Mouse (Mus musculus) midbrain, embryonic 13.5 days (tissue): ENCODE measurements around the gene Srpk1. TPM values are rescaled to one million over a fixed set of nuclear protein-coding genes. Genes with fewer than 3 reads are reported as not detected.
A peak's percentile ranks its signal among the peaks of the same experiment; 100 is the strongest.

Source experiments
- ATAC-seq: fragments of 200-750 bp; cut with Nextera tagmentation; 2 replicates; pipeline ENCODE4 v1.8.0; 2017; ENCODE audit warnings: mild to moderate bottlenecking, moderate TSS enrichment, moderate library complexity
- H3K27ac ChIP-seq: fragments of 300-500 bp; sonication (generic); 2 replicates; pipeline ENCODE4 v1.5.1; 2015; ENCODE audit warnings: inconsistent platforms, mild to moderate bottlenecking, moderate library complexity
- H3K27me3 ChIP-seq: fragments of 300-500 bp; sonication (generic); 2 replicates; pipeline ENCODE4 v1.6.1; 2015; ENCODE audit warnings: mild to moderate bottlenecking, inconsistent platforms
- H3K36me3 ChIP-seq: fragments of 300-500 bp; sonication (generic); 2 replicates; pipeline ENCODE4 v1.6.1; 2015; ENCODE audit warnings: mild to moderate bottlenecking, inconsistent platforms
- H3K4me1 ChIP-seq: fragments of 300-500 bp; sonication (generic); replicated peaks from 2 replicates; pipeline ENCODE4 v1.6.1; 2015; ENCODE audit warnings: inconsistent platforms
- H3K4me2 ChIP-seq: fragments of 300-500 bp; sonication (generic); replicated peaks from 2 replicates; pipeline ENCODE4 v1.6.1; 2015; ENCODE audit warnings: moderate library complexity, mild to moderate bottlenecking, inconsistent platforms
- H3K4me3 ChIP-seq: fragments of 300-500 bp; sonication (generic); replicated peaks from 2 replicates; pipeline ENCODE4 v1.5.1; 2015; ENCODE audit warnings: mild to moderate bottlenecking, inconsistent platforms
- H3K9ac ChIP-seq: fragments of 300-500 bp; sonication (generic); replicated peaks from 2 replicates; pipeline ENCODE4 v1.6.1; 2015; ENCODE audit warnings: mild to moderate bottlenecking, inconsistent platforms
- H3K9me3 ChIP-seq: fragments of 300-500 bp; sonication (generic); 2 replicates; pipeline ENCODE4 v1.6.1; 2016; ENCODE audit warnings: mild to moderate bottlenecking, inconsistent platforms
- WGBS: fragments of 180-500 bp; shearing (Covaris S2); methylation state at CpG from one replicate; pipeline ENCODE4 v1.1.7; 2015; 5-methylcytosine and 5-hydroxymethylcytosine counted together
- polyA plus RNA-seq: library from polyadenylated mRNA; unstranded; fragments of >200 nt; fragmentation: Nextera tagmentation; extraction: Ambion mirVana; gene quantifications from 2 replicates; pipeline ENCODE4 v1.2.1, GENCODE M21; 2015

Srpk1 gene
- polyA plus RNA-seq, 1 experiment from 2014 or later = 110 TPM

DNA sequence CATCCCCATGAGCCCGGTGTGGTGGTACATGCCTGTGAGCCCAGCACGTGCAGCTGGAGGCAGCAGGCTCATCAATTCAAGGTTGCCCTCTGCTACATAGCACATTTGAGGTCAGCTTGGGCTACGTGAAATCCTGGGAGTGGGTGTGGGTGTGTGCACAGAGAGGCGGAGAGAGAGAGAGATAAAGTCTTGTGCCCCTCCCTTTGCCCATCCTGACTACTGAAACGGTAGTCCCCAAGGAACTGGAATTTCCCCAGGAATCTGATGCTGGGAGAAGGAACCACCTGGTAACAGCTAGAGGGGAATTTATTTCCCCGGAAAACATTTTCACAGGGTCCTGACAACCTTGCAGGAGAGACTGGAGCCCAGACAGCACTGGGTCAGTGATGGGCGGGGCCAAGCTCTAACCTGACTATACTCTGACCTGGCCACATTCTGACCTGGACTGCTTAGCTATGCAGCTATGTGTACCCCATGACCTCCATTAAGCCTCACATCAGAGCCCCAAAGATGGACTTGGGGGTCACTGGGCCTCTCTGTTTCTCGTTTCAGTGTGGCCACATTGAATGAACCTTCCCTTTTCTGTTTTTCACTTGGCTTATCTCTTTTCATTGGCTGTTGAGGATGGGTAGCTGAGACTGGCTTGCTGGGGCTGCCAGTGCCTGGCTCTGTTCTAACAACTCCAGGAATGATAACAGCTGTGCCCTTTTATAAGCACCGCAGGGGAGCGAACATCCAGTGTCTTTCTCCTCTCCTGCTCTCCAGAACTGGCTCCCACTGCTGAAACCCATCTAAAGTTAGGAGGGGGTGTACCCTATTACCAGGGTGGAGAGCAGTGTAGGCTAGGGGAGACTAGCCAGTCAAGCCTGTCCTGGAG lies 6.0 kb upstream of the Srpk1 start:
- H3K27ac ChIP-seq = no peak overlapping the region
- H3K9me3 ChIP-seq = no peaks in the 10 kb centered on the region
- H3K4me1 ChIP-seq = no peaks in the 10 kb centered on the region
- 0 out of 2 replicates have a peak overlapping the region, but pooled peaks have one; percentile 1 for H3K9ac ChIP-seq
- H3K27me3 ChIP-seq = no peaks in the 10 kb centered on the region
- ATAC-seq = no peak
- H3K4me3 ChIP-seq = no peak overlapping the region
- no peaks in the 10 kb centered on the region for H3K36me3 ChIP-seq
- WGBS = 70% methylated on average over 10 of the region's 10 CpGs
- H3K4me2 ChIP-seq = no peak overlapping the region

DNA sequence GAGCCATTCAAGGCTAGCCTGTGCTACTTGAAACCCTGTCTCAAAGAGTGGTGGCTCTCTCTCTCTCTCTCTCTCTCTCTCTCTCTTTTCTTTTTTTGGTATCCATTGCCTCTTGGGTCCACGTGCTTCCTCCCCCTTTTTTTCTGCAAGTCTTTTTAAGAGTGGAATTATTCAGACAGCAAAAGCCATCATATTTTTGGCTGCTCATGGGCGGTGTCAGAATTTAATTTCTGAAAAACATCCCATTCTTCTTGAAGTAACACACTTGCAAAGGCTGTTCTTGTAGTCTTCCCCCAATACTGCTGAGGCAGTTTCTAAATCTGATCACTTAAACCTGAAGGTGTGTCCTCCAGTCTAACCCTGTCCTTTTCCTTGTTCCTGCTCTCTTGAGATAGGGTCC lies 4.4 kb upstream of the Srpk1 start:
- Histone ChIP-seq H3K9ac (no peak overlapping the region), H3K4me1 (0 out of 2 replicates have a peak, but pooled peaks cover 3% of the 10 kb centered on the region), H3K27me3 (no peaks in the 10 kb centered on the region), H3K4me2 (no peak overlapping the region), H3K4me3 (no peak overlapping the region), H3K9me3 (no peaks in the 10 kb centered on the region), H3K36me3 (no peaks in the 10 kb centered on the region), H3K27ac (no peak overlapping the region)
- no peak for ATAC-seq
- WGBS = 74% methylated on average over 2 of the region's 2 CpGs

DNA sequence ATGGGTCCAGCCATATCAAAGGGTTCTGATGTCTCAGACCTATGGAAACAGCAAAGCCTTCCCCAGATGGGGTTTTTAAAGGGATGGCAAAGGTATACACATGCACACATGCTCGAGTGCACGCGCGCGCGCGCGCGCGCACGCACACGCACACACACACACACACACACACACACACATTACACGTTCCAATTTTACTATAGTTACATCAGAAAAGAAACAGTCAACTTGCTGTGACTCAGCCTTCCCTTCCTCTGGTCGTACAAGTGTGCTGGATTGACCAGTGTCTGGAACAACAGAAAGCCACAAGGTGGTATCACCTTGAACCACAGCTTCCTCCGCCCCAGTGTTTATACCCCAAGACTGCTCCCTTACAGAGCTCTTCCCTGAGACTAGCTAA lies 2.8 kb upstream of the Srpk1 start:
- no peaks in the 10 kb centered on the region for H3K27me3 ChIP-seq
- no peak overlapping the region for H3K27ac ChIP-seq
- peaks cover 15% of the 10 kb centered on the region for H3K4me1 ChIP-seq
- WGBS = 90% methylated on average over 15 of the region's 15 CpGs
- no peak overlapping the region for H3K4me3 ChIP-seq
- no peaks in the 10 kb centered on the region for H3K36me3 ChIP-seq
- H3K9ac ChIP-seq = no peak overlapping the region
- H3K9me3 ChIP-seq = no peaks in the 10 kb centered on the region
- no peak for ATAC-seq
- H3K4me2 ChIP-seq = no peak overlapping the region

DNA sequence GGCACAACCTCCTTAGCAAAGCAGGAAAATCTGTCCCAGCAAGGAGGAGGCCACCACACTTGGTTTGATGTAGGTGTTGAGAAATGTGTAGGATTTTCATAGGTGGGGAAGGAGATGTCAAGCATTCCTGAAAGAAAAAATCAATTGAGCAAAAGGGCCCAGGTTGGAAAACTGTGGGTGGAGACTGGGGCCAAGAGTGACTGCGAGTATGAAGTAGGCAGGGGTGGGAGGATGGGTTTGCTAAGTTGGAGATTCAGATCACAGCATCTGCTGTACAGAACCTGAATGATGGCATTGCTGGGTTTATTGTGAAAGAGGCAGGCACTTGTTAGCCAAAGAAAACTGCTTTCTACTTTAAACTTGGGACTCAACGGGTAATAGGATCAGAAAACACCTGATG lies 2.3 kb upstream of the Srpk1 start:
- Histone ChIP-seq H3K9me3 (no peaks in the 10 kb centered on the region), H3K4me1 (peaks cover 20% of the 10 kb centered on the region), H3K4me2 (no peak overlapping the region), H3K9ac (no peak overlapping the region), H3K4me3 (no peak overlapping the region), H3K36me3 (peaks cover 4% of the 10 kb centered on the region), H3K27me3 (no peaks in the 10 kb centered on the region), H3K27ac (no peak overlapping the region)
- ATAC-seq = no peak
- WGBS = 88% methylated on average over 2 of the region's 2 CpGs

DNA sequence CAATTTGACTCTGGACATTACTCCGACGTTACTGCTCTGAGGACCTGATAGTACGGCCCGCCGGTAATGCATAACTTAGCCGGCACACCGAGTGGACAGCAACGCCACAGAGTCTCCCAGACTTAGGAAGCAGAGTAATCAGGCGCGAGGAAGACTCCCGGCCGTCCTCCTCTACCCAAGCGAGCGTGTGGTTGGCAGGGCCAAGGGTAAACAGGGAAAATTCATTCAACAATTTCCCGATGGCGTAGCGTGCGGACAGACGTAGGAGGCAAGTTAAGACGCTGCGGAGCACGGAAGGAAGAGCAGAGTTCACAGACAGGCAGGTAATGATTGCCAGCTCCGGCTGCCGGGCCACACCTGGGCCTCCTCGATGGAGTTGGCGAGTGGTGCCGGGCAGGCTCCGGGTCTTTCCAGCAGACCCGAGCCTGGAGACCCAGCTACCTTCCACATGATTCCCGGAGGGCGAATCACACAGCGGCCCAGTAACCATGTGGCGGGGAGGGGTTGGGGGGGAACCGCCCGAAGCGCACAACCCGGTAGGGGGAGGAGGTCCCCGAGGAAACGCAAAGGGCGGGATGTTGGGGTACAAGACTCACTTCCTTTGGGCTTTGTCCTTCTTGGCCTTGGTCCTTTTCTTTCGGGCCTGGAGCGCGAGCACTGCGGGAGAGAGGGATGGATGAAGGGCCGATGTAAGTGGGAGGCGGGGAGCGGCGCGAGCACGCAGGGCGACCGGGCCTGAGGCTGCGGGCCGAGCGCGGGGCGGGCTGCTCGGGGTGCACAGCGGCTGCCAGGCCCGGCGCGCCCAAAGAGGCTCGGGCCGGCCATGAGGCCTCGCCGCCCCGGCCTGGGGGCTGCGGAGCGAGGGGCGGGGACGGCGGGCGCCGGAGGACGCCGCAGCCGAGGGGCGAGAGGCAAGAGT lies 869 bp downstream of the Srpk1 start:
- peak overlapping the region; percentile 99 for H3K9ac ChIP-seq
- under 1% methylated on average over 61 of the region's 78 CpGs for WGBS
- peak; percentile 79 for ATAC-seq
- H3K36me3 ChIP-seq = peaks cover 19% of the 10 kb centered on the region
- H3K9me3 ChIP-seq = no peaks in the 10 kb centered on the region
- no peaks in the 10 kb centered on the region for H3K27me3 ChIP-seq
- H3K27ac ChIP-seq = peak overlapping the region; percentile 93
- H3K4me1 ChIP-seq = peaks cover 39% of the 10 kb centered on the region
- peak overlapping the region; percentile 79 for H3K4me2 ChIP-seq
- H3K4me3 ChIP-seq = peak overlapping the region; percentile 98

DNA sequence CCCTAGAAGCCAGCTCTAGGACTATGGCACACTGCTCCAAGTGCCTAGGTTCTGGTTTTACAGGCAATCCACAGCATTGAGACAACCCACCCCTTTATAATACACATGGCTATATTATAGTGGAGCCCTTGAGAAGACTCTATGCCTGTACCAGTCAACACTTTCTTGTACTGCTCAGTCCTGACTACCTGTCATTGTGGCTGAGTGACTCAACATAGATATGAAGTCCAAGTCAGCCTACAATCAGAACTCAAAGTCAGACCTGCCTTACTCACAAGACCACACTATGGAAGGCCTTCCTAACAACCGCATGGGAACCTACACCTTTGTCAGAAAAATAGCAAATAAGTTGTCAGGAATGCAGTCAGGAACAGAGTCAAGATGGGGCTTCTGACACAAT lies 3.7 kb downstream of the Srpk1 start:
- H3K27ac ChIP-seq = no peak overlapping the region
- no peak overlapping the region for H3K9ac ChIP-seq
- no peaks in the 10 kb centered on the region for H3K27me3 ChIP-seq

DNA sequence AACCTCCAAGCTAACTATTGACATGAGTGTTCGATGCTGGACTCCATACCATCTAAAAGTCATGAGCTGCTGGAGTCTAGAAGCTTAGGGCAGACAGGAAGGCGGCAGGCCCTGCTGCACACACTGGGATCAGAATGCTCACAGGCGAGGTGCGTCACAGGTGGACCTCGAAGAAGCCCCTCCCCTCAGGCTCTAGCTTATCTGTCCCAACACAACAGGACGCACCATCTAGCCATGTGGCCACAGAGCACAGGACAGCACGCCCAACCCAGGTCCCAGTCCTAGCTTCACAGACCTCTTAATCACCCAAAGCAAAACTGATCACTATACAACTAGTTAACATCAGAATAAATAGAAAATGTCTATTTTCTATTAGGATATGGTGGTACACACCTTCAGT lies 4.4 kb downstream of the Srpk1 start:
- no peak overlapping the region for H3K9ac ChIP-seq
- no peak for ATAC-seq

More for the DNA sequence above, 3.7 kb downstream of the Srpk1 start:
- H3K4me2 ChIP-seq = no peak overlapping the region
- no peaks in the 10 kb centered on the region for H3K9me3 ChIP-seq
- 95% methylated on average over 1 of the region's 1 CpGs for WGBS
- H3K36me3 ChIP-seq = peaks cover 39% of the 10 kb centered on the region
- peaks cover 39% of the 10 kb centered on the region for H3K4me1 ChIP-seq
- H3K4me3 ChIP-seq = no peak overlapping the region
- ATAC-seq = no peak

DNA sequence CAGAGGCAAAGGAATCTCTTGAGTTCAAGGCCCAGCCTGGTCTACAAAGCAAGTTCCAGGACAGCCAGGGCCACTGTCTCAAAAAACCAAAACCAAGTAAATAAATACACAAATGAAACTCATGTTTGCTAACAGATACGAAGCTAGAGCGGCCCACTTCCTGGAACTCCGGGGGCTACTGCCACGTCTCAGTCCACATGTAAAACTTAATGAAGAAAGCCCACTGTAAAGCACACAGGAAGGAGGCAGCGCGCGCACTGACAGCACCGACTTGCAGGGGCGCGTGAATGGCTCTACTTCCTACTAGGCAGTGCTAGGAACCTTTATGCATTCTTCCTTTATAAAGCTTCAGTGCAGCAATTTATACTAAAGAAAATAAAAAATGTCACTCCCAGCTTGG lies 4.9 kb downstream of the Srpk1 start:
- Histone ChIP-seq H3K4me2 (no peak overlapping the region), H3K9me3 (no peaks in the 10 kb centered on the region), H3K4me1 (peaks cover 37% of the 10 kb centered on the region), H3K36me3 (peaks cover 39% of the 10 kb centered on the region), H3K4me3 (no peak overlapping the region), H3K27me3 (no peaks in the 10 kb centered on the region), H3K27ac (no peak overlapping the region), H3K9ac (no peak overlapping the region)
- ATAC-seq = no peak
- WGBS = 93% methylated on average over 10 of the region's 10 CpGs

More for the DNA sequence above, 4.4 kb downstream of the Srpk1 start:
- Histone ChIP-seq H3K27me3 (no peaks in the 10 kb centered on the region), H3K27ac (no peak overlapping the region), H3K9me3 (no peaks in the 10 kb centered on the region), H3K4me1 (peaks cover 39% of the 10 kb centered on the region), H3K4me3 (no peak overlapping the region), H3K4me2 (no peak overlapping the region), H3K36me3 (peaks cover 39% of the 10 kb centered on the region)
- WGBS = 92% methylated on average over 7 of the region's 7 CpGs

DNA sequence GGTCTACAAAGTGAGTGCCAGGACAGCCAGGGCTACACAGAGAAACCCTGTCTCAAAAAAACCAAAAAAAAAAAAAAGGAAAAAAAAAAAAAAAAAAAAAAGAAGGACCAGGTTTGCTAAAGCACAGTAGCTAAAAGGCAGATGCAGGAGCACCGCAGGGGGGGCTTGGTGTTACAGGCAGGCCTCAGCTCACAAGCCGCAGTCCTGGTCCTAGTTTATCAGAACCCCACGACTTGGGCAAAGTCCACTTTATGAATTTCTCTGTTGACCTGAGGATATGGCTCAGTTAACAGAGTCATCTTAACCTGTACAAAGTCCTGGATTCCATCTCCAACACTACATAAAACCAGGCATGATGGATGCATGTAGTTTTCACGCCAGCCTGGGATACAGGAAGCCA lies 7.2 kb downstream of the Srpk1 start:
- Histone ChIP-seq H3K9ac (no peak overlapping the region), H3K27me3 (no peaks in the 10 kb centered on the region), H3K4me1 (peaks cover 24% of the 10 kb centered on the region), H3K9me3 (no peaks in the 10 kb centered on the region), H3K27ac (no peak overlapping the region), H3K36me3 (peaks cover 39% of the 10 kb centered on the region), H3K4me2 (no peak overlapping the region), H3K4me3 (no peak overlapping the region)
- 98% methylated on average over 4 of the region's 4 CpGs for WGBS
- no peak for ATAC-seq

DNA sequence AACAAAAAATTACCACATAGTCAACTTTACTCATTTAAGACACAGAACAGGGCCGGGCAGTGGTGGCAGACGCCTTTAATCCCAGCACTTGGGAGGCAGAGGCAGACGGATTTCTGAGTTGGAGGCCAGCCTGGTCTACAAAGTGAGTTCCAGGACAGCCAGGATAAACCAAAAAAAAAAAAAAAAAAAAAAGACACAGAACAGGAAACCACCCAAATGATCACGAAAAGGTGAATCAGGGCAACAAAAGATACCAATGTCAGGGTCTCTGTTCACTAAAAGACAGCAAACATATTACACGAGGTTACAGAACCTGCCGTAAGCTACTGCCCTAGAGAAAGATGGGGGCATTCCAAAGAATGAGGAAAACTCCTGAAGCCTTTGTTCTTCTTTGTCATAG lies 9.4 kb downstream of the Srpk1 start:
- no peak for ATAC-seq
- H3K27me3 ChIP-seq = no peaks in the 10 kb centered on the region
- H3K9ac ChIP-seq = no peak overlapping the region
- H3K36me3 ChIP-seq = peaks cover 26% of the 10 kb centered on the region
- 92% methylated on average over 6 of the region's 6 CpGs for WGBS
- no peak overlapping the region for H3K4me3 ChIP-seq
- H3K9me3 ChIP-seq = no peaks in the 10 kb centered on the region
- no peak overlapping the region for H3K27ac ChIP-seq
- H3K4me2 ChIP-seq = no peak overlapping the region
- peaks cover 5% of the 10 kb centered on the region for H3K4me1 ChIP-seq

DNA sequence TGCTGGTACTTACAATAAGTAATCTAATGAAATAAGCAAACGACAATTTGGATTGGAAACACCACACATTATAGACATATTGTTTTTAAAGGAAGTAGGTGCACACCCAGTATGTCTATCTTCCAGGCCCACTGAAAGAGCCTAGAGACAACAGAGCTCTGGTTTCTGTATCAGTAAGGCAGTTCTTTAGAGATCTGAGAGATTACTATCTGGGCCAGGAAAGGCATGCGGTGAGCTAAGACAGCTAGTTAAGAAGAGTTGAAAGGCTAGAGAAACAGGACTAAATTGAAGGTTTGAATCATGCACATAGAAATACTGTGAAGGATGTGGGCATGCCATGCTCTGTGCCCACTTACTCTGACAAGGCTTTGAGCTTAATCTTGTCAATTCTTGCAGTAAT lies 9.9 kb downstream of the Srpk1 start:
- Histone ChIP-seq H3K9ac (no peak overlapping the region), H3K27me3 (no peaks in the 10 kb centered on the region), H3K4me2 (no peak overlapping the region), H3K4me3 (no peak overlapping the region), H3K27ac (no peak overlapping the region), H3K4me1 (peaks cover under 1% of the 10 kb centered on the region), H3K36me3 (peaks cover 30% of the 10 kb centered on the region), H3K9me3 (no peaks in the 10 kb centered on the region)
- 91% methylated on average over 2 of the region's 2 CpGs for WGBS
- no peak for ATAC-seq

DNA sequence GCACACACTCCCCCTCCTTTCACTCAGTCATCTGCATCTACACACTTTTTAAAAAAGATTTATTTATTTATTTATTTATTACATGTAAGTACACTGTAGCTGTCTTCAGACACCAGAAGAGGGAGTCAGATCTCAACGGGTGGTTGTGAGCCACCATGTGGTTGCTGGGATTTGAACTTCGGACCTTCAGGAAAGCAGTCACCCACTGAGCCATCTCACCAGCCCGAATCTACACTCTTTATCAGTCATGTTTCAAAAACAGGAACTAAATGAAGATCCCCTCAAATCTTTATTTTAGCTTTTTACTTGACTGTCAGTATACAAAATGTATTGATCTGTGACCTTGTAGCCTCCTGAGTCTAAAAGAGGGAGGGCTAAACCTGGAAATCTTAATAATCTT lies 13.0 kb downstream of the Srpk1 start:
- no peak for ATAC-seq
- Histone ChIP-seq H3K27me3 (no peaks in the 10 kb centered on the region), H3K4me1 (no peaks in the 10 kb centered on the region), H3K9ac (no peak overlapping the region), H3K27ac (no peak overlapping the region), H3K4me3 (no peak overlapping the region), H3K4me2 (no peak overlapping the region), H3K9me3 (no peaks in the 10 kb centered on the region), H3K36me3 (peaks cover 41% of the 10 kb centered on the region)
- 86% methylated on average over 3 of the region's 3 CpGs for WGBS
